Mouse (Mus musculus): ENCODE results near the gene Lrrc4c.

The Lrrc4c gene

DNA sequence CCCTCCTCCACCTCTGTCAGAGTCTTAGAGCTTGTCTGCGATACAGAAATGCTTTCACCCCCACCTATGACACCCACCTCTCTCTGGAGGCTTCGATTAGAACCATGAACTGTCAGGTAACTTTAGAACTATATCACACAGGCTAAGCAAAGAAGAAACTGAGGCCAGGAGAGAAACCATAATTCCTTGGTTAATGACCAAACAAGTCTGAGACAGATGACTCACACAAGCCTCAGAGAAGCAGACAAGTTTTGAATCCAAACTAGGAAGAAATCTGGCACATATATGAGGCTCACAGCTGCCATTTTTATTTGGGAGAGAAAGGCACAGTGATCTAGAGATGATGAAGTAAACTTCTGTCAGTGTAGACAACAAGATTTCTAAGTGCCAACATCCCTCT lies 1151.4 kb downstream of the Lrrc4c start:
- DNase-seq (ENCODE audit: low spot score in 2 of 2): no peak

DNA sequence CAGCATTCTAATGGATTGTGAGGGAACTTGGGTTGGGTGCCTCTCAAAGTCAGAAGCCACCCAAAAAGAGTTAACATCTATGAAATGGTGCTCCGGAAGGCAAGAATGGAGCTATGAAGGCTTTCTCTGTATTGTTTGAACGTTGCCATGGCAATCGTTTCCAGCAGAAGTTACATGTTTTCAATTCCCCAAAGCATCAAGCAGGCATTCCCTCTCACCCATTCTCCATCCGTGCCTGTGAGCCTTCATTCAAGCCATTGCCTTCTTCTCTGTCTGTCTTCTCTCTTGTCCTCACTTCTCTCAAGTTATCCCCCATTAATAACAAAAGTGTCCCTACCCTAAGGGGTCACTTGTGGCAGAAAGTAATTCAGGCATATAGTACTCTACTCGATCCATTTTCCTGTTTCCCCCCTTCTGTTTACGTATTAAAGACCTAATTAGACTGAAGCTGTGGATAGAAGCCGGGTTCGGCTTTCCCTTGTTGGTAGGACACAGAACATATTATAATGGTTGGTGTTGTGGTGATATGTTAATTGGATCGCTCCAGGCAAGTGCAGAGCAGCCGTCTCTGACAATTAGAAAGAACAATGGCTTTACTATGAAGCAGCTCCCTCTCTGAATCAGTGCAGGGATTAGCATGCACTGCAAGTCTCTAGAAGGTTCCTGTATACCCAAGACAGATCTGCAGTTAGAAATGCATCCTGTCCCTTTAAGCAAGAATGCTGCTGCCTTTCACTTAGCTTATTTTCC lies 1160.4 kb downstream of the Lrrc4c start:
- DNase-seq (ENCODE audit: low spot score in 2 of 2): no peak

DNA sequence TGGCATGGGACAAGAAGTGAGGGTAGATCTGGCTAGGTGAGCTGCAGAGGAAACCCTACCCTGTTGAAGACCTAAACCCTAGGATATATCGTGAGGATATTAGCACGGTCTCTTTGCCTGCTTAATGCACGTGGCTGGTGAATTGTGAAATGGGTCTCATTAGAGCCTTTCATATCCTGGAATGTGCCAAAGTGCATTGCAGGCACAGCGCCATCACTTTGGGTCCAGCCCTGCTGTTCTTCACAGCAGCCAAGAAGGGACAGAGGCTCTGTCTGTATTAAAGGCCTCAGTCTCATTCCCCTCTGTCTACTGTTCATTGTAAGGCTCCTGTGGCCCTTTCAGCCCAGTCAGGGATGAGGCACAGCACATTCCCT lies 1160.9 kb downstream of the Lrrc4c start:
- no peak for DNase-seq (ENCODE audit: low spot score in 2 of 2)

DNA sequence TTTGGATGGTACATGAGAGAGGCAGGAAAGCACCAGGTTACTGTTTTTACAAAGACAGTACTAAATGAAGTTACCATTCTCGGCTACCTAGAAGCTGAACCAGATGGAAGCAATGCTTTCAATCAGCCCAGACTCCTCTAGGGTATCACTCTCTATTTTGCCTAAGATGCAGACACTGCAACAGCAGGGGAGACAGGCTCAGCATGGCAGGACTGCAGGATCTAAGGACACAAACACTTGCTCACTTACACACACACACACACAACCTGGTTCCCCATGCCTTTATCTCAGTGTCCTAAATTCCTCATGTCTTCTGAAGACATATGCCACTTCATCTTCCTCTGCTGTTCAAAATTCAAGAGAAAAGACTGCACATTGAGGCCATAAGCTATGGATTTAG lies 1167.0 kb downstream of the Lrrc4c start:
- DNase-seq (ENCODE audit: low spot score in 2 of 2): no peak

- no peak for DNase-seq (ENCODE audit: low spot score in 2 of 2)
Measured at GRCm38 (mm10) chr2:97485609-97486008, 1167.6 kb downstream of the Lrrc4c start.

DNA sequence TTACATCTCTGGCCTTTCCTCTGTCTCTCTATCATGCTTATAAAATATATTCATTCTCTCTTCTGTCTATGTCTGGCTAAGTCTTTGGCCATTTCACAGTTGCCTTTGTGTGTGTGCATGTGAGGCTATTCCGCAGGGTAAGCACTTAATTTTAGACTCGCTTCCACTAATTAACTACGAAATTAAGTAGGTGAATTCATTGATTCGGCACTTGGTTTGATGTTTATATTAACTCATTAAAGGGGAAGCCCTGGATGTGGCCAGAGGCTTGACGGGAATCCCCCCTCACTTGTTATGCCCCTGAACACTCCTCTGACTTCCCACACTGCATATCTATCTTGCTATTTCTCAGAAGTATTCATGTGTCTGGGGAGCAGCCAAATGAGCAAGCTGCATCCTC lies 1169.6 kb downstream of the Lrrc4c start:
- DNase-seq (ENCODE audit: low spot score in 2 of 2): no peak

- DNase-seq (ENCODE audit: low spot score in 2 of 2): no peak
Measured at GRCm38 (mm10) chr2:97497069-97497468, 1179.1 kb downstream of the Lrrc4c start.

GRCm38 (mm10) chr2:97502501-97502900 lies 1184.5 kb downstream of the Lrrc4c start:
- no peak for DNase-seq (ENCODE audit: low spot score in 2 of 2)

- DNase-seq (ENCODE audit: low spot score in 2 of 2): no peak
Measured at GRCm38 (mm10) chr2:97504902-97505301, 1186.9 kb downstream of the Lrrc4c start.

DNA sequence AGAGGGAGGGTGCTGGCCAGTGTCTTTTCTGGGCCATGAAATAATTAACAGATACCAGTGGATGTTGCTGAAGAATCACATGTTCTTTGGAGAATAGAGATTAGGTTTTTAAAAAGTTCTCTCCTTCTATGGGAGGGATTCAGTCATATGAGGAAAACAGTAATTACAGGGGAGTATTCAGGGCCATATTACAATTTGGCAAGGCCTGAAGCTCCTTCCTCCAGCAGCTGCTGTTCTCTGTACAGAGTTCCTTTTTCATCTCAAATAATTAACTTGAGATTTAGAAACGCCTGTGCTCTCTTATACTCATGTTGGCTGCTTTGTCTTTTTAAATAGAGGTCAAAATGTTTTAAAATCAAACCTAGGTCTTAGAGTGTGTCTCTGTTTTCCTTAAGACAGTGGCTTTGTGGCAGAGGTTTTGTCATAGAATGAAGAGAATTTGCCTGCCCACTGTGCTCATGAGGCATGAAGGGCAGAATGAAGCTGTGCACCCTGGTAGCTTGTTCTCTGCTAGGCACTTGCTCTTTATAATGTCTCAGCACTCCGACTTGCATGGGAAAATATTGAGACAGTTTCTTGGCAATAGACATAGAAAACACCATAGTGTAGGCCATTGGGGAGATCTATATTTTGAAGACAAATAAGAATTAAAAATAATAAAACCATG lies 1206.4 kb downstream of the Lrrc4c start:
- no peak for DNase-seq (ENCODE audit: low spot score in 2 of 2)

DNA sequence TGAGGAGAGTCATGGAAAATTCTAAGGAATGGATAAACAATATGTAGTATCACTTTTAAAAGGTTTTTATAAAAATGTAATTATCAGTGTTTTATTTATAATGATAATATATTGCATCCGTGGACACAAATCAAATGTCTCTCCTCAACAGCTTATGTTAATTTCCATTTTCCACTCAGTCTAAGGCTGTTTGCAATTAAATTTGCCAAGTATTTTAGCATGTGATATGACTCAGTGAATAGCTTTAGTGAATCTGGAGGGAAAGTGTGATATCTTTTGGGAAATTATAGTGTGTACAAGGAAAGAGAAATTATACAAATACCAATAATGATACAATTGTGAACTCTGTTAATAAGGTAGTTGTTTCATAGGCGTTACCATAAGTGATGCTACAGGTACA lies 1207.1 kb downstream of the Lrrc4c start:
- DNase-seq (ENCODE audit: low spot score in 2 of 2): no peak

DNA sequence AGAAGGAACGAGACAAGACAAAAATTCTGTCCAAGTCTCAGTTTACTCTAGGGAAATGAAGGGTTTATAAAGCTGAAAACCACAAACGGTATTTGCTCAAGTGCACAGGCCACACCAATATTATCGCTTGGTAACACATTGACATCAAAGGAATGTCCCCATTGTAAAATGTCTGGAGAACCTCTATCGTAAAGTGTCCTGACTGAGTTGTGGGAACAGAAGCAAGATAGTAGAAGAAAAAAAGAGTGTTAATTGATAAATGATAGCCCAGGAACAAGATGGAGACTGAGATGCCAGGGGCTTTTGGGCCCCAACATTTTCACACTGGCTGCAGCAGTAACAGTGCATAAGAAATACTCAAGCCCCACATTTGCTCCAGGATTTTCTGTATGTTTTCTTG lies 1212.7 kb downstream of the Lrrc4c start:
- no peak for DNase-seq (ENCODE audit: low spot score in 2 of 2)

GRCm38 (mm10) chr2:97543691-97544672 lies 1226.0 kb downstream of the Lrrc4c start:
- DNase-seq (ENCODE audit: low spot score in 2 of 2): no peak

- DNase-seq (ENCODE audit: low spot score in 2 of 2): no peak
Measured at GRCm38 (mm10) chr2:97544673-97545071, 1226.7 kb downstream of the Lrrc4c start.

- no peak for DNase-seq (ENCODE audit: low spot score in 2 of 2)
Measured at GRCm38 (mm10) chr2:97545946-97546345, 1228.0 kb downstream of the Lrrc4c start.

GRCm38 (mm10) chr2:97564509-97564908 lies 1246.5 kb downstream of the Lrrc4c start:
- no peak for DNase-seq (ENCODE audit: low spot score in 2 of 2)

DNA sequence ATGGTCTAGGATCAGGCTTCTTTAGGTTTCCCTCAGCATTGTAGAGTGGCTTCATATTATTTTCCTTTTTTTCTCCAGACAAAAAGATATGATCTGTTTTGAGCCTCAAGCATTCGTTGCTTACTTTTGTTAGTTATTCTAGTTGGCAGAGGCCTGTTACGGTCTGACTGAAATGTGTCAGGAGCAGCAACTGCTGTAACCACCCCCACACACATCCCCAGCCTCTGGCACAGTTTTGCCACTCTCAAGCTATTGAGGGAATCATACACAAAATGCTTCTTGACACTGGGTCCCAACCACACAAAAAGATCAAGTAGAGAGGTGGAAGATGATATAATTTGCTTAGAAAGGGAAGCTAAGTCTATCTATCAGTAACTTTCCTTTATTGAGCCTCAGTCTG lies 1251.0 kb downstream of the Lrrc4c start:
- no peak for DNase-seq (ENCODE audit: low spot score in 2 of 2)

- no peak for DNase-seq (ENCODE audit: low spot score in 2 of 2)
Measured at GRCm38 (mm10) chr2:97574921-97575320, 1257.0 kb downstream of the Lrrc4c start.

DNA sequence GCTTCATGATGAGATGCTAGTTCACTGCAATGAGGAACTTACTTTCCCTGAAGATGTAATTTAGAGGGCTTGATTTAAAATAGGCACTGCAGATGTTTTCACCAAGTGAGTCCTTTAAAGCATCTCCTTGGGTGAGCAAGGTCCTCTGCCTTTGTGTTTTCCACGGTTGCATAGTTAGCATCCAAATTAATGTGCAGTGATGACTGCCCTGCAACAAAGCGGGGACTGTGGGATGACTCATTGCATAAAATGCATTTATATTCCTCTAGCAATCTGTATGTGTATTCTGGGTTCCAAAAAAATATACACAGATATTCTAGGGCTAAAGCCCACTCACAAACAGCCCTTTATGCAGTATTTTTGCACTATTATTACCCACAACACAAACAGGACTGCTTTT lies 1263.2 kb downstream of the Lrrc4c start:
- DNase-seq (ENCODE audit: low spot score in 2 of 2): no peak

- DNase-seq (ENCODE audit: low spot score in 2 of 2): no peak
Measured at GRCm38 (mm10) chr2:97586322-97586721, 1268.4 kb downstream of the Lrrc4c start.

GRCm38 (mm10) chr2:97590563-97590962 lies 1272.6 kb downstream of the Lrrc4c start:
- no peak for DNase-seq (ENCODE audit: low spot score in 2 of 2)

DNA sequence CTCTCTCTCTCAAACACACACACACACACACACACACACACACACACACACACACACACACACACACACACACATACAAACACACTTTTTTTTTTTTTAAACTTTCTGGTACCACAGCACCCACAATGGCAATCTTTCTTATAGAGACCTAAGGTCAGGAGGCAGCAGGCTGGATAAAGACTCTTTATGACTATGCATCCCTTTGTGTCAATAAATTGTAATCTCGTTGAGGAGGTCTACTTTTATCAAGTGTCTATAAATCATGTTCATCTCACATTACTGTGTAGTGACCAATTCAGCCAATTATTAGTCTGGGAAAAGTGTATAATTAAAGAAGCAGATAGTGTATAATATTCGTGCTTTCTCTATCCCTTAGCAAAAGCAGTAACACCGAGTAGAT lies 1286.2 kb downstream of the Lrrc4c start:
- DNase-seq (ENCODE audit: low spot score in 2 of 2): no peak

All from urinary bladder, adult 18-20 months (tissue).